Mouse (Mus musculus) hindbrain, embryonic 15.5 days (tissue): ENCODE results near the gene Hoxd4. TPM values are rescaled to one million over a fixed set of nuclear protein-coding genes. Genes with fewer than 3 reads are reported as not detected.
A peak's percentile ranks its signal among the peaks of the same experiment; 100 is the strongest.

Source experiments
- ATAC-seq: fragments of 200-750 bp; cut with Nextera tagmentation; 2 replicates; pipeline ENCODE4 v1.8.0; 2017; ENCODE audit warnings: low read depth, moderate number of reproducible peaks, moderate TSS enrichment; ENCODE audit not compliant: low FRiP score
- H3K27ac ChIP-seq: fragments of 300-500 bp; sonication (generic); replicated peaks from 2 replicates; pipeline ENCODE4 v1.5.1; 2015; ENCODE audit warnings: mild to moderate bottlenecking, inconsistent platforms
- H3K27me3 ChIP-seq: fragments of 300-500 bp; sonication (generic); 2 replicates; pipeline ENCODE4 v1.6.1; 2015; ENCODE audit warnings: control low read depth, inconsistent platforms
- H3K36me3 ChIP-seq: fragments of 300-500 bp; sonication (generic); 2 replicates; pipeline ENCODE4 v1.6.1; 2015; ENCODE audit warnings: control low read depth, inconsistent platforms
- H3K4me1 ChIP-seq: fragments of 300-500 bp; sonication (generic); replicated peaks from 2 replicates; pipeline ENCODE4 v1.6.1; 2015; ENCODE audit warnings: control low read depth, inconsistent platforms
- H3K4me2 ChIP-seq: fragments of 300-500 bp; sonication (generic); 2 replicates; pipeline ENCODE4 v1.6.1; 2015; ENCODE audit warnings: moderate library complexity, mild to moderate bottlenecking, inconsistent platforms
- H3K4me3 ChIP-seq: fragments of 300-500 bp; sonication (generic); 2 replicates; pipeline ENCODE4 v1.5.1; 2015; ENCODE audit warnings: mild to moderate bottlenecking, inconsistent platforms
- H3K9ac ChIP-seq: fragments of 300-500 bp; sonication (generic); 2 replicates; pipeline ENCODE4 v1.6.1; 2015; ENCODE audit warnings: inconsistent platforms
- H3K9me3 ChIP-seq: fragments of 300-500 bp; sonication (generic); 2 replicates; pipeline ENCODE4 v1.6.1; 2016; ENCODE audit warnings: control low read depth, inconsistent platforms
- WGBS: fragments of 180-500 bp; shearing (Covaris S2); methylation state at CpG from one replicate; pipeline ENCODE4 v1.1.7; 2015; 5-methylcytosine and 5-hydroxymethylcytosine counted together
- polyA plus RNA-seq: library from polyadenylated mRNA; unstranded; fragments of >200 nt; fragmentation: Nextera tagmentation; extraction: Ambion mirVana; gene quantifications from 2 replicates; pipeline ENCODE4 v1.2.1, GENCODE M21; 2015

The Hoxd4 gene
- polyA plus RNA-seq, 1 experiment from 2014 or later: 2.7 TPM

DNA sequence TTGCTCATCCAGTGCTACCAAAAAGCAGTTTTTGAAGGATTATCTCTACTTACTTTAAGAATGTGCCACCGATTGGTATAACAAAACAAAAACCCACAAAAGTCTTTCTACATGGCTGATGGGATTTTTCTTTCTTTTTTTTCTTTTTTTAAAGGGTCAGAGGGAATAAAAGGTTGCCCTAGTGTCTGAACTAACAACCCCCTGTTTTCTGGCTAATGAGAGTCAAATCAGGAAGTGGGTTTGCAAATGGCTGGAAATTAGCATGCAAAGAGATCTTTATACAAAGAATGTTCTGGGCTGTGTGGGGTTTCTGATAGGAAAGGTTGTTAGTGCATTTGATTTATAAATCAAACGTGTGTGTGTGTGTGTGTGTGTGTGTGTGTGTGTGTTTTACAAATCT lies 8.7 kb downstream of the Hoxd4 start:
- H3K4me2 ChIP-seq: no peak overlapping the region
- ATAC-seq: no peak
- peaks cover 84% of the 10 kb centered on the region for H3K27me3 ChIP-seq
- H3K9me3 ChIP-seq: no peaks in the 10 kb centered on the region
- H3K4me1 ChIP-seq: peaks cover 5% of the 10 kb centered on the region
- 10% methylated on average over 2 of the region's 2 CpGs for WGBS
- H3K27ac ChIP-seq: no peak overlapping the region
- H3K36me3 ChIP-seq: no peaks in the 10 kb centered on the region
- no peak overlapping the region for H3K4me3 ChIP-seq
- no peak overlapping the region for H3K9ac ChIP-seq

DNA sequence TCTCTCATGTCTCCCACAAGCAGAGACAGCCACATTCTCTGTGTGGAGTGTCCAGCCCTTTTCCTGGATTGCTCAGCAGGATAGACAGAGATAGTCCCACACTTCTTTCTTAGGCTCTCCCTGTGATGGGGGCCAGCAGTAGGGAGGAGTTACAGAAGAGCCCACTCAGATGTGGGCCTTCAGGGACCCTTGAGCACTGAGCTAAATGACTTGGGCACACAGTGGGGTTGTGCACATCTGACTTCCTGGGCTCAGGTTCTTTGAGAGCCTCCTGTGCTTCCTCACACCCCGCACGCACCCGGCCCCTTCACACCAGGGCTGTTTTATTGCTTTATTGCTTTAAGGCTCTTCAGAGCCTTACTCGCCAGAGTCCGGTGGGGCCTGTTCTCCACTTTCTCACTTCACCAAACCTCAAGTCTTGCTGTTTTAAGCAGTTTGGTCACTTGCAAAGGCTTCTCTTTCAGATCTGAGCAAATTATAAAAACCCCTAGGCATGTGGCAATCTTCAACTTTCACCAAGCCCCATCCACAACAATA lies 9.3 kb downstream of the Hoxd4 start:
- peaks cover 79% of the 10 kb centered on the region for H3K27me3 ChIP-seq
- no peaks in the 10 kb centered on the region for H3K9me3 ChIP-seq
- no peak overlapping the region for H3K27ac ChIP-seq
- H3K4me2 ChIP-seq: 0 out of 2 replicates have a peak overlapping the region, but pooled peaks have one; percentile 6
- no peaks in the 10 kb centered on the region for H3K36me3 ChIP-seq
- no peak overlapping the region for H3K9ac ChIP-seq
- 17% methylated on average over 5 of the region's 5 CpGs for WGBS
- H3K4me3 ChIP-seq: no peak overlapping the region
- no peak for ATAC-seq
- H3K4me1 ChIP-seq: peaks cover under 1% of the 10 kb centered on the region

DNA sequence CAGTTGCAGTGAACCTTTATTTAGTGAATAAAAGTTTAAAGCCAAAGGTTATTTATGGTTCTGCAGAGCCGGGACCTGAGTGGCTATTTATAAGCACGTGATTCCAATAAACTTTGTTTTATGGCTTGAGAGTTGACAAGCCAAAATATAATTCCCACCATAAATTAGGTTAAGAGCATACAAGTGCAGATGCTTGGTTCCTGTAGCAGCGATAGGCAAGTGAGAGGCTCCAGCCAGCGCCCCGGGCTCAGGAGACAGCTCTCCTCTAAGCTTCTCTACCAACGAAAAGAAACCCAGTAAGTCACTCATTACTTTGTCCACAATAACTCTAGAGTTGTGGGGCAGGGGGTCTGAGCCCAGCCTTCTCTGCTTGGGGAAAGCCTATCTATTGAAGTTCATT lies 10.2 kb downstream of the Hoxd4 start:
- Histone ChIP-seq H3K27me3 (peaks cover 79% of the 10 kb centered on the region), H3K36me3 (no peaks in the 10 kb centered on the region), H3K27ac (no peak overlapping the region), H3K4me3 (no peak overlapping the region), H3K9me3 (no peaks in the 10 kb centered on the region), H3K4me1 (peaks cover 9% of the 10 kb centered on the region), H3K9ac (no peak overlapping the region), H3K4me2 (0 out of 2 replicates have a peak overlapping the region, but pooled peaks have one; percentile 1)
- 13% methylated on average over 6 of the region's 6 CpGs for whole genome bisulfite sequencing
- no peak for ATAC-seq

DNA sequence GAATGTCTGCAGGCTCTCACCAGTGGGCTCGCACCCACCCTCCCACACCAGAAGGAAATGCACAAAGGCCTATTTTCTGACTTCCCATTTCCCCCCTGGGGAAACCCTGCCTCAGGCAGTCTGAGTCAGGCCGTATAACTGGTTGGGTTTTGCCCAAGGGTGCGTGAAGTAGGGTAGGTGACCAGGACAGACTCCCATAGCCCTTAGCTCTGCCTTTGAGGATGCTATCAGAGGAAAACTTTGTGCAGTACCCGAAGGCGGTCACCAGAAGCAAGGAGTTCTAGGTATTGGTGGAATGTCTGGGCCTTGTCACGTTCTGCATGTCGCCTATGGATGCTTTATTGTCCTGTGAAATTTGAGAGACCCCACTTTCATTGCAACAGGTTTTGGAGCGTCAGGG lies 11.2 kb downstream of the Hoxd4 start:
- Histone ChIP-seq H3K27ac (no peak overlapping the region), H3K9me3 (no peaks in the 10 kb centered on the region), H3K4me1 (peaks cover 16% of the 10 kb centered on the region), H3K36me3 (no peaks in the 10 kb centered on the region), H3K4me2 (peak overlapping the region; percentile 28), H3K27me3 (peaks cover 75% of the 10 kb centered on the region), H3K9ac (no peak overlapping the region), H3K4me3 (peak overlapping the region; percentile 4; the same call in 1 of the 2 replicates)
- ATAC-seq: no peak
- 8% methylated on average over 8 of the region's 8 CpGs for WGBS

DNA sequence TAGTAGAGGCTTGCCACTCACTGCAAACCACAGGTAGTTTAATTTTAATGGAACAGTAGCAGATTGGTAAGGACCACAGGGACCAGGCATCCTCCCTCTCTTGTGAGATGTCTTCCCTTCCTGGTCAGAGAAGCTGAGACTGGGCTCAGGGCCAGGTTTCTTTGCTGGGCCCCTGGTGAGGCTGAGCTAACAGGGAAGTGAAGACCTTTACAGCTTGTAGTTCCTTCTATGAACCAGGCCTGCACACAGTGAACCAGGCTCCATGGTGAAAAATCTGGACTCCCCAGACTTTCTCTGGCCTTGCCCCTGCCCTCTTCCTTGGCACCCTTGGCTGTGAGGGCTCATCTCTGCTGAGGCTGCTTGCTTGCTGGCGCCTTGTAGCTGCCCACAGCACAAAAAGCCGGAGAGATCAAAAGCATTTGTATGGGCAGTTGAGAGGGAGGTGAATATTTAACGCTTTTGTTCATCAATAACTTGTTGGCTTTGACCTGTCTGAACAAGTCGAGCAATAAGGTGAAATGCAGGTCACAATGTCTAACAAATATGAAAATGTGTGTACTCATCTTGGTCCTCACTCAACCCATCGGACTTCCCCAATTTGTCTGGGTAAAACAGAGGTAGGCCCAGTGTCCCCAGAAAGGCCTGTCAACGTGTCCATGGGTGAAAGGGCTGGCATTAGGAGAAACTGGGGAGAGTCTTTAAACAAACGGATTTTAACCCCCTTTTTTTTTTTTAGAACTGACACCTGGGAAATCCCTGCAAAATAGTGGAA lies 12.7 kb downstream of the Hoxd4 start:
- H3K36me3 ChIP-seq: no peaks in the 10 kb centered on the region
- H3K4me1 ChIP-seq: peaks cover 16% of the 10 kb centered on the region
- no peak overlapping the region for H3K4me3 ChIP-seq
- no peaks in the 10 kb centered on the region for H3K9me3 ChIP-seq
- peak overlapping the region; percentile 28 for H3K4me2 ChIP-seq
- H3K9ac ChIP-seq: no peak overlapping the region
- peaks cover 77% of the 10 kb centered on the region for H3K27me3 ChIP-seq
- WGBS: 16% methylated on average over 7 of the region's 7 CpGs
- no peak for ATAC-seq
- H3K27ac ChIP-seq: peak overlapping the region; percentile 56

DNA sequence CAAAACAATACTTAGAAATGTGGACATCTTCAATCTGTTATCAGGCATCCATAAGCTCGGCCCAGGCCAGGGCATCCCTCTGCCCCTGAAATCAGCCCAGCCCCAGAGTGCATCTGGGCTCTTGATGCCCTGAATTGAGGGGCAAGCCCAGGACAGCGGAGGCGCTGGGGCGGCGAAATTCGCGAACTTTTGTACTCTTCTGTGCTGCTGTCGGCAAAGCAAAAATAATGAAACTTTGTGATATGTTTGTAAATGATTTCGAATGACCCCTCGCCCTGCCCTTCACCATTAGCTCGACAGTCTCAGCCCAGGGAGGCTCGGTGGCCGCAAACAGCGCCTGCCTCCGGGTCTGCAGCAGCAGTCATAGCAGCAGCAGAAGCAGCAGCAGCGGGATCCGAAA lies 13.4 kb downstream of the Hoxd4 start:
- Histone ChIP-seq H3K27ac (peak overlapping the region; percentile 78), H3K4me1 (peaks cover 16% of the 10 kb centered on the region)

DNA sequence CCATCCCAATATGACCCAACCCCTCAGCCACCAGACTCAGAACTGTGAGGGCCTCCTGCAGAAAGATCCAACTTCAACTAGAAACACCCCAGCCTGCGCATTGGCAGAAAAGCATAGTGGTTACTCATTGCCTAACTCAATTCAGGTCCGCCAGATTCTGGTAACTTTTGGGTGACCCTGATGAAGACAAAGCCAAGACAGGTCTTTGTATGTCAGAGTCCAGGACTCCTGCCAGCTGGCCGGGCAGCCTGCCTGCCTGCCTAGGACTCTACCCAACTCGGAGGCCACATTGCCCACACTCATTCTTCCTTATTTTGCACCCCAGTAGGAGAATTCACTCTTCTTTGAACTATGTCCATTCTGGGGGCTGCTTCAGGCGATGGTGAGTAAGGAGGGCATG lies 14.8 kb downstream of the Hoxd4 start, which contains the start of gene Gm28230:
Gene Gm28230, plus strand, starts transcription at position 178 of the 400 bp plus-strand sequence.
- ATAC-seq: peak; percentile 49
- Histone ChIP-seq H3K9me3 (no peaks in the 10 kb centered on the region), H3K36me3 (no peaks in the 10 kb centered on the region), H3K27ac (peak within 1 kb of the TSS; percentile 85), H3K27me3 (peaks cover 74% of the 10 kb centered on the region), H3K4me3 (peak within 1 kb of the TSS; percentile 49), H3K4me2 (peak within 1 kb of the TSS; percentile 60), H3K4me1 (peaks cover 20% of the 10 kb centered on the region), H3K9ac (peak within 1 kb of the TSS; percentile 55)
- 4% methylated on average over 5 of the region's 5 CpGs for WGBS

More for the DNA sequence above, 13.4 kb downstream of the Hoxd4 start:
- no peak for ATAC-seq
- peak overlapping the region; percentile 30; the same call in 1 of the 2 replicates for H3K9ac ChIP-seq
- H3K4me2 ChIP-seq: peak overlapping the region; percentile 60
- H3K4me3 ChIP-seq: peak overlapping the region; percentile 14
- peaks cover 74% of the 10 kb centered on the region for H3K27me3 ChIP-seq
- WGBS: 5% methylated on average over 17 of the region's 17 CpGs
- H3K36me3 ChIP-seq: no peaks in the 10 kb centered on the region
- H3K9me3 ChIP-seq: no peaks in the 10 kb centered on the region

DNA sequence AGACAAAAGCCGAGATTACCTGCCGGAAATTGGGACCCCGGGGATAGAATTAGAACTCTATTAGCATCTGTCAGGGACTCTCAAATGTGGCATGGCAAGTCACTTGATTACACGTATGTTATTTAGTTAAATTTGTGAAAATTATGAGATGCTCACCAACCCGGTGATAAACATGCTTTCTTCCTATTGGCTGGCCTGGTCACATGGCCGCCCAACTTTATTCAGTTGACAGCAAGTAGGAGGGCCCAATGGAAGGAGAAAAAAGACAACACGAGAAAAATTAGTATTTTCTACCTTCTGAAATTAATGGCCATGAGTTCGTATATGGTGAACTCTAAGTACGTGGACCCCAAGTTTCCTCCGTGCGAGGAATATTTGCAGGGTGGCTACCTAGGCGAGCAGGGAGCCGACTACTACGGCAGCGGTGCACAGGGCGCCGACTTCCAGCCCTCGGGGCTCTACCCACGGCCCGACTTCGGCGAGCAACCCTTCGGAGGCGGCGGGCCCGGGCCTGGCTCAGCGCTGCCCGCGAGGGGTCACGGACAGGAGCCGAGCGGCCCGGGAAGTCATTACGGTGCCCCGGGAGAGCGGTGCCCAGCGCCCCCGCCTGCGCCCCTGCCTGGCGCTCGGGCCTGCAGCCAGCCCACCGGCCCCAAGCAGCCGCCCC lies 15.4 kb downstream of the Hoxd4 start:
- peaks cover 74% of the 10 kb centered on the region for H3K27me3 ChIP-seq
- peak overlapping the region; percentile 55 for H3K9ac ChIP-seq
- peak overlapping the region; percentile 85 for H3K27ac ChIP-seq

DNA sequence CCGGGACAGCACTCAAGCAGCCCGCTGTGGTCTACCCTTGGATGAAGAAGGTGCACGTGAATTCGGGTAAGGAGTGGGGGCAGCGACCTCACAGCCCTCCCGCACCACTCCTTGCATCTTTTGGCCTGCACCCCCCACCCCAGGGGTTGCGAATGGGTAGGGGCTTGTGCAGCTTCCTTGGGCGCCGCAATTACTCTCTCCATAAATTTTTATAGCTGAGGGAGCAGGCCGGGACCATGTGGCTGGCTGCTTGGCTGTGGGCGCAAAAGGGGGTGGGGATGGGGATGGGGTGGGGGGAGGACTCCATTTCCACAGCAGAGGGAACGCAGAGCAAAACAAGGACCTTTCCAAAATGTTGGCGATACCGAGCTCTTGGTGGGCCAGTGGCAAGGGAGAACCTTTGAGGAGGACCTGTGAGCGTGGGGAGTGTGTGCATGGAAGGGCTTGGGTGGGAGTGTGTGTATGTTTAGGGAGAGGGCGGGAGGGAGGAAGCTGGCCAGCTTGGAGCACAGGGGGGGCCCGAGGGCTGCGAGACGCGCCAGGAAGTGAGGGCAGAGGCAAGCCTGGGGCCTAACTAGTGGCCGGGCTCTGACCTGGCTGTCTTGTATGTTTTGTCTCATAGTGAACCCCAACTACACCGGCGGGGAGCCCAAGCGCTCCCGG lies 16.0 kb downstream of the Hoxd4 start:
- 0 out of 2 replicates have a peak, but pooled peaks have one; percentile 13 for ATAC-seq
- peaks cover 73% of the 10 kb centered on the region for H3K27me3 ChIP-seq
- no peaks in the 10 kb centered on the region for H3K9me3 ChIP-seq
- 1% methylated on average over 24 of the region's 25 CpGs for WGBS
- H3K4me2 ChIP-seq: peak overlapping the region; percentile 60
- H3K9ac ChIP-seq: peak overlapping the region; percentile 55
- H3K4me3 ChIP-seq: peak overlapping the region; percentile 49
- peaks cover 20% of the 10 kb centered on the region for H3K4me1 ChIP-seq
- H3K36me3 ChIP-seq: no peaks in the 10 kb centered on the region
- H3K27ac ChIP-seq: peak overlapping the region; percentile 85

More for the DNA sequence above, 15.4 kb downstream of the Hoxd4 start:
- Histone ChIP-seq H3K36me3 (no peaks in the 10 kb centered on the region), H3K9me3 (no peaks in the 10 kb centered on the region), H3K4me2 (peak overlapping the region; percentile 60), H3K4me3 (peak overlapping the region; percentile 49), H3K4me1 (peaks cover 20% of the 10 kb centered on the region)
- WGBS: 3% methylated on average over 33 of the region's 43 CpGs
- ATAC-seq: peak; percentile 54

DNA sequence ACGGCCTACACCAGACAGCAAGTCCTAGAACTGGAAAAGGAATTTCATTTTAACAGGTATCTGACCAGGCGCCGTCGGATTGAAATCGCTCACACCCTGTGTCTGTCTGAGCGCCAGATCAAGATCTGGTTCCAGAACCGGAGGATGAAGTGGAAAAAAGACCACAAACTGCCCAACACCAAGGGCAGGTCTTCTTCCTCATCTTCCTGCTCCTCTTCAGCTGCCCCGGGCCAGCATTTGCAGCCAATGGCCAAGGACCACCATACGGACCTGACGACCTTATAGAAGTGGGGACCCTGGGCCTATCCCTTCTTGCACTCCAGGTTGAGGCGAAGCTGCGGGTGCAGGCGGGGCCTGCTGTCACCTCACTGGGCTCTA lies 16.6 kb downstream of the Hoxd4 start:
- peak overlapping the region; percentile 55 for H3K9ac ChIP-seq
- peak overlapping the region; percentile 85 for H3K27ac ChIP-seq
- no peaks in the 10 kb centered on the region for H3K9me3 ChIP-seq
- 4% methylated on average over 13 of the region's 13 CpGs for WGBS
- peak overlapping the region; percentile 49 for H3K4me3 ChIP-seq
- ATAC-seq: no peak
- H3K36me3 ChIP-seq: no peaks in the 10 kb centered on the region
- H3K4me2 ChIP-seq: peak overlapping the region; percentile 60
- H3K4me1 ChIP-seq: peaks cover 20% of the 10 kb centered on the region
- H3K27me3 ChIP-seq: peaks cover 68% of the 10 kb centered on the region

DNA sequence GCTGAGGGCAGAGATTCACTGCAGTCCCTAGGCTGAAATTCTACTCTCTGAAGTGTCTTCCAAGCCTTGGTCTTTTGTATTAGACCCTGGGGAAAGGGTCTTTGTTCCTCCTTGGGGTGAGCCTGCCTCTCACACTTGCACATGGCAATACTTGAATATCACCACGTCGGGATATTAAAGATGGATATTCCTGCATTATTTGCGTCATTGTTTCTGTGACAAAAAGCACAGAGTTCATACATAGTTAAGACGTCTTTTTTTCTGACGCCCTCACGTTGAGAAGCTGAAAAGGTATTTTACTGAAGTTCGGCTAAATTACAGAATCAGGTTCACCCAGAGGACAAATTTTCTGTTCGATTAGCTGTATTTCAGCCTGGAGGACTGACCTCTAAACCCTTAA lies 18.6 kb downstream of the Hoxd4 start:
- H3K27me3 ChIP-seq: peaks cover 61% of the 10 kb centered on the region

More for the DNA sequence above, 18.6 kb downstream of the Hoxd4 start:
- Histone ChIP-seq H3K36me3 (no peaks in the 10 kb centered on the region), H3K27ac (peak overlapping the region; percentile 91), H3K4me1 (peaks cover 20% of the 10 kb centered on the region), H3K9me3 (no peaks in the 10 kb centered on the region), H3K4me2 (peak overlapping the region; percentile 57), H3K9ac (peak overlapping the region; percentile 19), H3K4me3 (peak overlapping the region; percentile 43)
- no peak for ATAC-seq
- 4% methylated on average over 8 of the region's 8 CpGs for WGBS
